Mouse (Mus musculus): Measurements from ENCODE around the gene Col8a2.

DNA sequence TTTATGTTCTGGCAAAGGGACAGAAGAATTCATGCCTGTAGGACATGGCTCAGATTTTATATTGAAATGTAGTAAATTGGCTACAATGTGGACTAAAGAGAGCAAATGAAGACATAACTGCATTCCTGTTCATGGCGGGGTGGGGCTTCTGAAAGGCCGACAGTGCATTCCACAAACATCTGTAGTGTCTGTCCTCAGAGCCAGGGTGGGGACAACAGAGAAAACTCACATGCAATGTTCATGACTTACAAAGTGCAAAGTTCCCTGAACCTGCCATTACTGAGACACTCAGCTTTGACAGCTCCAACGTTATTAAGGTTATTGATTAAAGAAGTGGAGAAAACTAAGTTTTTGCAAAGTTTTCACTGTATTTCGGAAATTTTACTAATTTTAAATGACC lies 56.9 kb downstream of the Col8a2 start:
- TF ChIP-seq POLR2A (IDR thresholded peaks at IDR 0.05; ENCODE audit: low read depth, low read length) (no peak), CTCF (IDR thresholded peaks at IDR 0.05; ENCODE audit: borderline replicate concordance, insufficient read depth, low read length) (no peak)

Measured in embryonic fibroblast, embryonic 13.5 days (primary cell).